Mouse (Mus musculus) G1E (cell line): ENCODE results near the gene Rfx4.

Experiments
- CTCF ChIP-seq: IDR thresholded peaks from 2 replicates; pipeline ENCODE4 v1.5.1; 2012; ENCODE audit warnings: low read depth, low read length, inconsistent platforms, mixed read lengths
- GATA1 ChIP-seq: IDR thresholded peaks from 2 replicates; pipeline ENCODE4 v1.6.1; 2012; ENCODE audit warnings: borderline replicate concordance, low read length, inconsistent platforms, mixed read lengths
- GATA2 ChIP-seq: IDR thresholded peaks from 2 replicates; pipeline ENCODE4 v1.6.1; 2012; ENCODE audit warnings: low read depth, low read length, inconsistent platforms, borderline replicate concordance
- POLR2AphosphoS5 ChIP-seq: IDR thresholded peaks from 2 replicates; pipeline ENCODE4 v1.6.1; 2012; ENCODE audit warnings: low read depth, low read length, inconsistent platforms; ENCODE audit not compliant: insufficient replicate concordance
- TAL1 ChIP-seq: conservative IDR thresholded peaks from 2 replicates; pipeline ENCODE4 v1.6.1; 2012; ENCODE audit warnings: low read depth, low read length, inconsistent platforms, mixed read lengths

GRCm38 (mm10) chr10:84716581-84716980 lies 39.3 kb upstream of the Rfx4 start:
- no peak for TF ChIP-seq CTCF
- no peak for TF ChIP-seq GATA1
- no peak for TF ChIP-seq POLR2AphosphoS5
- no peak for TF ChIP-seq TAL1
- no peak for TF ChIP-seq GATA2
